Mouse (Mus musculus): Measurements from ENCODE around the gene Ate1.

- TF ChIP-seq CTCF (IDR thresholded peaks at IDR 0.05) = peak; percentile 12; the same call in 1 of the 2 replicates
- no peak for TF ChIP-seq EP300 (IDR thresholded peaks at IDR 0.05)
Measured at GRCm38 (mm10) chr7:130368827-130369641, 151.1 kb downstream of the Ate1 start.
